Mouse (Mus musculus) spleen, adult 12 weeks (tissue): ENCODE data around the gene Apool.

ENCODE experiments used
- DNase-seq: peaks from one replicate; pipeline ENCODE4 v3.0.0; 2022; ENCODE audit warnings: low spot score

The Apool gene

GRCm38 (mm10) chrX:112310804-112311530, at the start of gene Apool:
Gene Apool (plus strand): TSS chrX:112311334.
- peak; percentile 66 for DNase-seq

DNA sequence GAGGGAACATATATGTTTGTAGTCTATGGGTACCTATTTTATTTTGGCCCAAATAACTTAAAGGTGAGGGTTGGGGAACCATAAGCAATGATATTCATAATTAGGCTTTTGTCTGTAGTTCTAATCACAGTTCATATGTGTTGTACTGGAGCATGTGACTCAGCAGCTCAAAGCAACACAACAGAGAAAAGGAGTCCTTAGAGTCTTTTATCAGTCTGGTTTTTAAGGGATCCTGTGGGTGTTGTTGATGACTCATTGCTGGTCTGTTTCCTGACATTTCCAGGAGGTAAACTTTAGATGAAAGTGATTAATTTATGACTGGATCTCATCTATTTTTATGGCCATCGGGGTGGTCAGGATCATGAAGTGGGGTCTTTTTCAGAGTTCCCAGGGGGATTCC, 37.6 kb upstream of the Apool start:
- DNase-seq, result no peak

DNA sequence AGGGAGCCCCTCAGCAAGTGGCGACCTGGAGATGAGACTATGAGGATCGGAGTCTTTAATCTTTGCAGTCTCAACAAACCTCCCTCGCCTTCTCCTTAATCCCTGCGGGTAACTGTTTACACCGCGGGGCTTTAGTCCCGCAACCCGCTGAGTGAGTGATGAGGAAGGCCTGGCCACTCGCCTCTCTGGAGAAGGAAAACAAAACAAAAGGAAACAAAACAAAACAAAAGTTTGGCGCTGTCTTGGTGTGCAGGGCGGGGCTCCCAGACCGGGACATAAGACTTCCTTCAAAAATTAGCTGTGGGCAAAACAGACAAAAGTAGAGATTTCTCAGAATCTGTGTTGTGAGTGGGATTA, 375 bp downstream of the Apool start:
- peak; percentile 2 for DNase-seq

DNA sequence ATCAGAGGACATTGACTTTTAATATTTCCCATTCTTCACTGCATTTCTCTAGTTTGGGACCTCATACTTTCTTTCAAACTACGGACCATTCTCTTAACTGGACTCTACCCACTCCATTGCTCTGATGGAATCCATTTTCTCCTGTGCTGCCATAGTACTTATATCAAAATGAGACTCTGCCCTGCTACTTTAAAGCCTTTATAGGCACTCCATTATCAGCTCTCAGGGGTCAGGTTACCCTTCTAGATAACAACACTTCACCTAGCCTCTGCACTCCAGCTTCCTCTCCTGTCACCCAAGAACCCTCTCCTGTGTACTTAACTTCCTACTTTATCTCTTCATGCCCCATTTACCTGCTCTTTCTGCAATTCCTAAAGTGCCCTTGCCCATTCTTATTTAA, 960 bp downstream of the Apool start:
- DNase-seq, result no peak

- DNase-seq, result no peak
These were observed 9.1 kb downstream of the Apool start for GRCm38 (mm10) chrX:112320273-112320672.

- DNase-seq, result no peak
These were observed 28.4 kb downstream of the Apool start for GRCm38 (mm10) chrX:112339486-112339885.

- no peak for DNase-seq
These were observed 36.6 kb downstream of the Apool start for GRCm38 (mm10) chrX:112347467-112348394.

DNA sequence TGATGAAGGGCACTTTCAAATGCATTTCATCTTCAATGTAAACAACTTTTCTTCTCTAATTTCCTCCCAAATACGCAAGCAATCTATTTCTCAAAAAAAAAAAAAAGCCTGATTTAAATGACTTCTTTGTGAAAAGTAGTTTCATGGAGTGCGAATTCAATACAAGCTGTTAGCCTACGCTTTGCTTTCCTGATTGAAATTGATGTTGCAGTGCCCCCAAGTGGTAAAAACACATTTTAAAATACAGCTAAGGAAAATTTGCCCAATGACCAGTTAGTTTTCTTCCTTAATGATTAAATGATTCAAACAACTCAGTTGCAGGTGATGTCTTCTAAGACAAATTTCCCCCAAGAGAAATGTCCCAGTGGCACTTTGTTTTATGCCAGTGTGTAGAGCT, 37.3 kb downstream of the Apool start:
- no peak for DNase-seq

DNA sequence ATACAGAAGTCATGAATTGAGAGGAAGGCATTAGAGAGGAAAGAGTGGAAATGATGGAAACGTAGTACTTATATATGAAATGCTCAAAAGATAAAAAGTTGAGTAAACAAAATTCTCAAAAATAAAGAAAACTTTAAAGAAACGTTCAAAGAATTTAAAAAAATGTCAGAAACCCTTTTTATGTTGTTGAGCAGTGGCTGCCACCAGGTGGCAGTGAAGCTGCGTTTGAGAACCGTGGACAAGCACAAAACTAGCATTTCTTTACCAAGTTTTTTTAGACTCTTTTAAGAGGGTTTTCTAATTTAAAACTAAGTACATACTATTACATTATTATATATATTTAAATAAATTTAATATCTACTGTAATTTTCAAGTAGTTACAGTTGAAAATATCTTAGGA, 57.3 kb downstream of the Apool start:
- no peak for DNase-seq

DNA sequence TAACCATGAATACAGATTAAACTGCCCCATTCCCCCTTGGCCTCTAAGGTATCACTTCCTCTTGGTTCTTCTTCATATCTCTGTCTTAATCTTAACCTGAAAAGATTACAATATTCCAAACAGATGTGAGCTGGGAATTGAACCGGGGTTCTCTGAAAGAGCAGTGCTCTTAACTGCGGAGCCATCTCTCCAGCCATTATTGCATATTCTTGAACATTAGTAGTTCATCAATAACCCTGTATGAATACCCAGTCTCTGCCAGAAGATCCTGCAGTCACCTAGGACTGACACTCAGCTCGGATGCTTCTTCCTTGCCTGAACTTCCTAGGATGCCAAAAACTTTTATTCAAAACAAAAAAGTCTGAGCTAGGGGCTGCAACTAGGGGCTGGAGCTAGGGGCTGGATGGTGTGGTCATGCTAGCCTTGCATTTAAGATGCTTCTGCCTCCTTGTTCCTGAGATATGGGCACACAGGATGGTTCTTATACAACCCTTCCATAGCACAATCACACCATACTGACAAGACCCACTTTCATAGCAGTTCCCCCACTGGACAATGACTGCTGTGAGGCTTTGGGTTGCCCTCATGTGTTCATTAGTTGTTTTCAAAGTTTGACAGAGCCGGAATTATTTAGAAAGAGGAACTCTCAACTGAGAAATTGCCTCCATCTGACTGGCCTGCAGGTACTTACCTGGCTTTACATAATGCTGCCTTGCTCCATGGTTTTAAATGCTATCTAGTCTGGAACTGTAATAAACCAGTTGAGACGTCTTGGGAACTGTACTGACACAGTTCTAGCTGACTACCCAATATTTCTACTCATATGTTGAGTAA, 59.7 kb downstream of the Apool start:
- peak; percentile 59 for DNase-seq

- DNase-seq, result no peak
These were observed 95.5 kb downstream of the Apool start, which contains the start of gene Satl1 for GRCm38 (mm10) chrX:112406679-112407078. Gene Satl1 (minus strand): TSS chrX:112406779.

GRCm38 (mm10) chrX:112412309-112412708, 101.2 kb downstream of the Apool start:
- no peak for DNase-seq
